Mouse (Mus musculus) 3134 (cell line): ENCODE data around the gene Tom1.

Source experiments
- DNase-seq: peaks from one replicate; pipeline ENCODE4 v3.0.0-alpha.2; 2011; ENCODE audit warnings: low spot score; ENCODE audit not compliant: insufficient read length; ENCODE audit errors: extremely low read depth

Tom1 gene

GRCm38 (mm10) chr8:75033511-75034243 lies at the start of gene Tom1:
Gene Tom1 (plus strand): TSS chr8:75033705.
- peak; percentile 94 for DNase-seq

GRCm38 (mm10) chr8:74987436-74987835 lies 46.1 kb upstream of the Tom1 start:
- no peak for DNase-seq

GRCm38 (mm10) chr8:74990021-74990420 lies 43.5 kb upstream of the Tom1 start:
- no peak for DNase-seq

- DNase-seq = no peak
These were observed 40.4 kb upstream of the Tom1 start, which contains the start of gene Hmgxb4 for GRCm38 (mm10) chr8:74993081-74993474. Gene Hmgxb4 (plus strand): TSS chr8:74993356.

GRCm38 (mm10) chr8:74993475-74994451 lies 39.7 kb upstream of the Tom1 start:
- DNase-seq = peak; percentile 86

GRCm38 (mm10) chr8:74994540-74994939 lies 39.0 kb upstream of the Tom1 start:
- peak; percentile 16 for DNase-seq

GRCm38 (mm10) chr8:75000431-75000830 lies 33.1 kb upstream of the Tom1 start:
- DNase-seq = no peak

GRCm38 (mm10) chr8:75008826-75009225 lies 24.7 kb upstream of the Tom1 start:
- DNase-seq = no peak

- no peak for DNase-seq
These were observed 19.9 kb upstream of the Tom1 start for GRCm38 (mm10) chr8:75013557-75013956.

GRCm38 (mm10) chr8:75013964-75014363 lies 19.5 kb upstream of the Tom1 start:
- DNase-seq = no peak

GRCm38 (mm10) chr8:75015981-75016380 lies 17.5 kb upstream of the Tom1 start:
- DNase-seq = no peak

- DNase-seq = no peak
These were observed 17.1 kb upstream of the Tom1 start for GRCm38 (mm10) chr8:75016422-75016821.

GRCm38 (mm10) chr8:75018274-75018972 lies 15.1 kb upstream of the Tom1 start:
- DNase-seq = peak; percentile 33

- no peak for DNase-seq
These were observed 9.7 kb upstream of the Tom1 start for GRCm38 (mm10) chr8:75023660-75024316.

- no peak for DNase-seq
These were observed 7.7 kb upstream of the Tom1 start for GRCm38 (mm10) chr8:75025809-75026208.

- no peak for DNase-seq
These were observed 3.0 kb upstream of the Tom1 start for GRCm38 (mm10) chr8:75030453-75031024.

- DNase-seq = no peak
These were observed 544 bp upstream of the Tom1 start for GRCm38 (mm10) chr8:75032961-75033360.

- no peak for DNase-seq
These were observed 780 bp downstream of the Tom1 start for GRCm38 (mm10) chr8:75034285-75034684.

- DNase-seq = no peak
These were observed 2.1 kb downstream of the Tom1 start for GRCm38 (mm10) chr8:75035640-75036039.

GRCm38 (mm10) chr8:75038497-75038896 lies 5.0 kb downstream of the Tom1 start:
- DNase-seq = no peak
